Mouse (Mus musculus) G1E (cell line): ENCODE data around the gene Usf3. TPM values are rescaled to one million over a fixed set of nuclear protein-coding genes. Genes with fewer than 3 reads are reported as not detected.

Experiments used
- ATAC-seq: 2 replicates; pipeline ENCODE4 v1.8.0; 2016; ENCODE audit warnings: mild to moderate bottlenecking; ENCODE audit not compliant: insufficient number of reproducible peaks, poor library complexity, low FRiP score, severe bottlenecking; ENCODE audit errors: extremely low read depth
- DNase-seq: peaks from one replicate; pipeline ENCODE4 v3.0.0; 2012; ENCODE audit warnings: low spot score
- H3K27me3 ChIP-seq: 2 replicates; pipeline ENCODE4 v1.6.1; 2012; ENCODE audit warnings: mild to moderate bottlenecking, low read length, inconsistent platforms; ENCODE audit not compliant: insufficient read depth
- H3K36me3 ChIP-seq: replicated peaks from 2 replicates; pipeline ENCODE3; 2012; ENCODE audit warnings: mild to moderate bottlenecking, inconsistent platforms
- H3K4me1 ChIP-seq: 2 replicates; pipeline ENCODE4 v1.6.1; 2012; ENCODE audit warnings: low read depth, low read length, inconsistent platforms, mixed read lengths; ENCODE audit not compliant: insufficient read depth
- H3K4me3 ChIP-seq: 2 replicates; pipeline ENCODE4 v1.5.1; 2012; ENCODE audit warnings: low read depth, mild to moderate bottlenecking, inconsistent platforms, low read length, moderate library complexity, mixed read lengths
- H3K9me3 ChIP-seq: replicated peaks from 2 replicates; pipeline ENCODE4 v1.6.1; 2012; ENCODE audit warnings: inconsistent platforms
- CTCF ChIP-seq: IDR thresholded peaks from 2 replicates; pipeline ENCODE4 v1.5.1; 2012; ENCODE audit warnings: low read depth, low read length, inconsistent platforms, mixed read lengths
- GATA1 ChIP-seq: IDR thresholded peaks from 2 replicates; pipeline ENCODE4 v1.6.1; 2012; ENCODE audit warnings: borderline replicate concordance, low read length, inconsistent platforms, mixed read lengths
- GATA2 ChIP-seq: IDR thresholded peaks from 2 replicates; pipeline ENCODE4 v1.6.1; 2012; ENCODE audit warnings: low read depth, low read length, inconsistent platforms, borderline replicate concordance
- POLR2AphosphoS5 ChIP-seq: IDR thresholded peaks from 2 replicates; pipeline ENCODE4 v1.6.1; 2012; ENCODE audit warnings: low read depth, low read length, inconsistent platforms; ENCODE audit not compliant: insufficient replicate concordance
- TAL1 ChIP-seq: conservative IDR thresholded peaks from 2 replicates; pipeline ENCODE4 v1.6.1; 2012; ENCODE audit warnings: low read depth, low read length, inconsistent platforms, mixed read lengths
- polyA plus RNA-seq: library from polyadenylated mRNA; stranded (reverse); fragments of >175 nt; gene quantifications from 2 replicates; pipeline ENCODE4 v1.2.3, GENCODE M21; 2012
- total RNA-seq, 2 experiments: library from RNA; stranded (forward) in 1 of 2; stranded (reverse) in 1 of 2; fragments of 200-1000 nt in 1 of 2; fragments of >200 nt in 1 of 2; fragmentation: Nextera tagmentation in 1 of 2; gene quantifications; 2 replicates each; pipeline ENCODE4 v1.2.3; 2014 to 2017

Gene Usf3
- total and polyA plus RNA-seq, 3 experiments: 4.0 to 50.4 (median 10.2) TPM

- no peaks in the 10 kb centered on the region for H3K9me3 ChIP-seq
- H3K36me3 ChIP-seq: peaks cover 4% of the 10 kb centered on the region
- H3K27me3 ChIP-seq: no peaks in the 10 kb centered on the region
- peaks cover 20% of the 10 kb centered on the region for H3K4me1 ChIP-seq
- no peak for TF ChIP-seq GATA1
- no peak for TF ChIP-seq CTCF
- no peak for TF ChIP-seq GATA2
- TF ChIP-seq POLR2AphosphoS5: no peak
- no peak for TF ChIP-seq TAL1
- ATAC-seq: no peak
- DNase-seq: no peak
- no peak overlapping the region for H3K4me3 ChIP-seq
Measured at GRCm38 (mm10) chr16:44133187-44133586, 39.9 kb upstream of the Usf3 start.

- TF ChIP-seq CTCF (no peak), GATA2 (no peak), GATA1 (no peak), POLR2AphosphoS5 (no peak), TAL1 (no peak)
- DNase-seq (no peak), ATAC-seq (no peak)
- H3K4me3 ChIP-seq: no peak overlapping the region
- peaks cover 26% of the 10 kb centered on the region for H3K4me1 ChIP-seq
- H3K36me3 ChIP-seq: peaks cover 4% of the 10 kb centered on the region
- no peaks in the 10 kb centered on the region for H3K9me3 ChIP-seq
- no peaks in the 10 kb centered on the region for H3K27me3 ChIP-seq
Measured at GRCm38 (mm10) chr16:44136511-44137021, 36.5 kb upstream of the Usf3 start.

DNA sequence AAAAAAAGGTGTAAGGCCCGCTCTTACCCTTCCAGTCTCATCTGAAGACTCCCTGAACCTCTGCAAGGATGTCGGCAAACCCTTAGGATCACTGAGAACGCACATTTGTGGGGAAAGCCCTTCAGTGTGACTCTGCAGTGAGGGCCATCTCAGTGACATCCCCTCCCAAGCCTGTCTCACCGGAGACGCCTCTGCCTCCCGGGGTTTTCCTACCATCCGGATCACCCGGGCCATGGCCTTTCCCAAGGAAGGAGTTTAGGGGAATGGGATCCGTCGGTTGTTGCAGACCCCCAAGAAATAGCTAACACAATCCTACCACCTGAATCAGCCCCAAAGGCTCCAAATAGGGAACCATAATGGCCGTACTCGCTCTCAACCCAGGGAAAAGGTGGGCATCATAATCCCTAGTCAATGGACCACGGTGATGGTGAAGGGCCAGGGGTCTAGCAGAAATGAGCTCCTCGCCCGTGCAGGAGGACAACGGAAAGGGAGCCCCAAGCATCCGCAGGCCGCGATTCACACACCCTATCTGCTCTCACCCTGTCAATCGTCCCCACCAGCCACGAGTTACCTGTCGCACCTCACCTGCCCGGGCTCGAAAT lies 34.6 kb upstream of the Usf3 start:
- ATAC-seq (no peak), DNase-seq (no peak)

DNA sequence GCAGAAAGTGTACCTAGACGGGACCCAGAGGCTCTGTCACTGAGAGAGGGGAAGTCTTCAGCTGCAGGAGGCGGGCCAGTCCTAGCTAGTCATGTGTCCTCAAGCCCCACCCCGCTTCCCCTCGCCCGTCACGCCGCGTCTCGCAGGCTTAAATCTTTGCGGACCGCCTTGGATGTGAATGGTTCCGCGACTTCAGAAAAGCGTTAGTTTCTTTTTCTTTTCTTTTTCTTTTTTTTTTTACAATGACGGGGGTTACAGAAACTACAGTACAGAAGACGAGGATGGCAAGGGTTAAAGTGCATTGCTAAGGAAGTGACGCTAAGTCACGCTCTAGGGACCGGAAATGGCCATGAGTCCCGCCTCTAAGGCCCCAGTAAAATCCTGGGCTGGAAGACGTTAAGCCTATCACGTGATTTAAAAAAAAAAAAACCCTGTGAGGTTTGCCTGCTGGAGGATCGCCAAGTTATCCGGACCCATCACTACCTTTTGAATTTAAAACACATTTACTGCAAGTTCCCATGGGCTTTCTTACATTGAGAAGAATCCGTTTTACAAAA lies 34.0 kb upstream of the Usf3 start:
- ATAC-seq: peak; percentile 80
- Histone ChIP-seq H3K4me3 (peak overlapping the region; percentile 99), H3K4me1 (peaks cover 37% of the 10 kb centered on the region), H3K27me3 (no peaks in the 10 kb centered on the region), H3K9me3 (no peaks in the 10 kb centered on the region), H3K36me3 (peaks cover 4% of the 10 kb centered on the region)
- TF ChIP-seq CTCF: no peak
- no peak for TF ChIP-seq TAL1
- TF ChIP-seq GATA2: no peak
- no peak for TF ChIP-seq GATA1
- DNase-seq: peak; percentile 63

More for the DNA sequence above, 34.6 kb upstream of the Usf3 start:
- H3K4me1 ChIP-seq: peaks cover 34% of the 10 kb centered on the region
- no peaks in the 10 kb centered on the region for H3K27me3 ChIP-seq
- TF ChIP-seq TAL1 (no peak), CTCF (no peak), GATA1 (no peak), GATA2 (no peak), POLR2AphosphoS5 (no peak)
- peaks cover 4% of the 10 kb centered on the region for H3K36me3 ChIP-seq
- H3K4me3 ChIP-seq: peak overlapping the region; percentile 99
- no peaks in the 10 kb centered on the region for H3K9me3 ChIP-seq

GRCm38 (mm10) chr16:44139536-44140185 lies 33.4 kb upstream of the Usf3 start, which contains the start of the genes Atp6v1a and Naa50:
Gene Atp6v1a (minus strand): TSS chr16:44139705.
Gene Naa50 (plus strand): TSS chr16:44139830.
- no peaks in the 10 kb centered on the region for H3K9me3 ChIP-seq
- no peaks in the 10 kb centered on the region for H3K27me3 ChIP-seq
- TF ChIP-seq CTCF (no peak), GATA2 (no peak), GATA1 (no peak), POLR2AphosphoS5 (no peak), TAL1 (no peak)
- peaks cover 37% of the 10 kb centered on the region for H3K4me1 ChIP-seq
- DNase-seq: peak; percentile 73
- ATAC-seq: peak; percentile 36; the same call in 1 of the 2 replicates
- H3K36me3 ChIP-seq: peaks cover 5% of the 10 kb centered on the region
- H3K4me3 ChIP-seq: peak within 1 kb of the TSS; percentile 99

DNA sequence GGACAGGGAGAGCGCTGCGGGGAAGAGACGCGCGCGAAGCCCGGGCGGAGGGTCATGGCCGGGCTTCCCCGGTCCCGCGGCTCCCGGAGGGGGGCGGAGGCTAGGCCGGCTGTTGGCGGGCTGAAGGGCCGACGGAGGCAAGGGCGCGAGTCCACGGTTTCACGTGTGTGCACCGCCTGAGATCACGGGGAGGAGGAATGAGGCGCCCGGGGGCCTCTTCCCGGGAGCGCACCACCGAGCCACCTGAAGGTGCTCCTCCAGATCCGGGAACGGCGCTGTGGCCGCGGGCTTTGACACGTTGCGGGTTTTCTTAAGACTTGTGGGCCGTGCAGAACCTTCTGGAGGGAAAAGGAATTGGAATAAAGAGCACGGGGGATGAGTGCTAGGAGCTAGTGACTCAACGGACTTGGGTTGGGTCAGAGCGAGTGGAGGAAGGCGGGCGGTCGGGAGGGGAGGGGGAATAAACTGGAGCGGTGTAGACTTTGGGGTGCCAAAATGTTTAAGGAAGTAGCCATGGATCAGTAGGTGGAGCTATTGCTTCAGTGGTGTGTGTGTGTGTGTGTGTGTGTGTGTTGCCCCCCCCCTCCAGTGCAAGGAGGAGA lies 32.8 kb upstream of the Usf3 start:
- ATAC-seq (peak; percentile 48), DNase-seq (peak; percentile 37)
- Histone ChIP-seq H3K27me3 (no peaks in the 10 kb centered on the region), H3K4me3 (peak overlapping the region; percentile 99), H3K9me3 (no peaks in the 10 kb centered on the region), H3K4me1 (peaks cover 37% of the 10 kb centered on the region), H3K36me3 (peaks cover 8% of the 10 kb centered on the region)
- TF ChIP-seq GATA1 (no peak), TAL1 (no peak), POLR2AphosphoS5 (no peak), CTCF (no peak), GATA2 (no peak)
